Comparison of ENCODE assay signal across 19 mouse cellular contexts in genomic region chr15:29911436-29911835, GRCm38 (mm10).
"Had no signal": no experiment of that assay in that cellular context is flagged by ENCODE, and none has a peak within 500 bp of the region (broad histone marks: within the 10 kb centered on the region; RNA-seq: fewer than 3 reads in every experiment).

No protein-coding gene starts in this region.

- DNase-seq: kidney, adult 9 months; kidney, postnatal 25 days; layer of hippocampus, adult 9-11 months; layer of hippocampus, postnatal 36 days; liver, embryonic 13.5 days; lung, embryonic 14.5 days; lung, postnatal 36 days; retina, postnatal 1 day; right cerebral cortex, postnatal 25 days; thymus, adult 18-20 months; thymus, postnatal 36 days had no signal

- H3K9me3 ChIP-seq: liver, embryonic 13.5 days; midbrain, embryonic 12.5 days; midbrain, embryonic 15.5 days; neural tube, embryonic 13.5 days had no signal

- H3K4me1 ChIP-seq: liver, embryonic 13.5 days; midbrain, embryonic 12.5 days; midbrain, embryonic 15.5 days; neural tube, embryonic 13.5 days had no signal

- H3K4me3 ChIP-seq: layer of hippocampus, adult 2 months; left cerebral cortex, adult 2 months; liver, embryonic 13.5 days; midbrain, embryonic 12.5 days; midbrain, embryonic 15.5 days; myocyte; neural tube, embryonic 13.5 days had no signal

- H3K27me3 ChIP-seq: liver, embryonic 13.5 days; midbrain, embryonic 12.5 days; midbrain, embryonic 15.5 days; neural tube, embryonic 13.5 days had no signal

- ATAC-seq: lung, postnatal 0 days; midbrain, embryonic 15.5 days had no signal

- H3K27ac ChIP-seq: kidney, postnatal 0 days; layer of hippocampus, adult 2 months; left cerebral cortex, adult 2 months; liver, embryonic 13.5 days; midbrain, embryonic 12.5 days; midbrain, embryonic 15.5 days; neural tube, embryonic 13.5 days had no signal

- H3K4me2 ChIP-seq: liver, embryonic 13.5 days; lung, embryonic 14.5 days; midbrain, embryonic 12.5 days; midbrain, embryonic 15.5 days; neural tube, embryonic 13.5 days had no signal

- H3K9ac ChIP-seq: liver, embryonic 13.5 days; lung, embryonic 14.5 days; midbrain, embryonic 12.5 days; midbrain, embryonic 15.5 days; neural tube, embryonic 13.5 days had no signal

- H3K36me3 ChIP-seq: liver, embryonic 13.5 days; midbrain, embryonic 12.5 days; midbrain, embryonic 15.5 days; neural tube, embryonic 13.5 days had no signal
